Mouse (Mus musculus): ENCODE data around the gene Zfp109.
A peak's percentile ranks its signal among the peaks of the same experiment; 100 is the strongest.

Gene Zfp109

DNA sequence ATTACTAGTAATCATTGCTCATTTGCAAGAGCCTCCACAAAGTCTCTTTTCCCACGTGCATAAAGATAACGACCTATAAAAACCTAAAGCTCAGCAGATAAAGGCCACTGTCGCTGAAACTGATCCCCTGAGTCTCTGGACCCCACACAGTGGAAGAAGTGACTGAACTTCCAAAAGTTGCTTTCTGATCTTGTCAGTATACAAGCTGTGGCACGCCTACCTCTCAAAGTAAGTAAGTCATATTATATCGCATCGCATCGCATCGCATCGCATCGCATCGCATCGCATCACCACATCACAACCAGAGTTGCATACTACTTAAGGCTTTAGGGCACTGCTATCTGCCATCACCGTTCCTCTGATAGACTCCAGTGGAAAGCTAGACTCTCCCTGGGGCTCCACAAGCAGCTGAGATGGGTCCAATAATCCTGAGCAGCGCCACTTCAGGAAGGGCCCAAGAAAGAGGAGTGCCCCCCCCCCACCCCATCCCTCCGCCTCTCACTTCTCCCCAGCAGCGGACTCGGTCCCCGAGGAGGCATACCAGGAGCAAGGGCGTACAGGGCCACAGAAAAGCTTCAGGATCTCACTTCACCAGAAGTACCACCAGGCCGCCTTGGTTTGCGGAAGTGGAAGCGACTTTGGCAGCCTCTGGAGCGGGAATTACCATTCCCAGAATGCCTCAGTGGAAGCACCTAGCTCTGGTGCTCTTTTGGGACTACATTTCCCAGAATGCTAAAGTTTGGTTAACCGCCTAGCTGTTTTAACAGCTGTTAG lies 29.7 kb downstream of the Zfp109 start:
- DNase-seq (ENCODE audit: low spot score) = peak; percentile 75

GRCm38 (mm10) chr7:24196961-24197360 lies 40.4 kb downstream of the Zfp109 start:
- no peak for DNase-seq (ENCODE audit: low spot score)

- no peak for DNase-seq (ENCODE audit: low spot score)
Observed at GRCm38 (mm10) chr7:24193157-24193556, 44.2 kb downstream of the Zfp109 start.

- no peak for DNase-seq (ENCODE audit: low spot score)
Observed at GRCm38 (mm10) chr7:24191361-24191760, 46.0 kb downstream of the Zfp109 start.

- no peak for DNase-seq (ENCODE audit: low spot score)
Observed at GRCm38 (mm10) chr7:24189571-24189944, 47.8 kb downstream of the Zfp109 start.

DNA sequence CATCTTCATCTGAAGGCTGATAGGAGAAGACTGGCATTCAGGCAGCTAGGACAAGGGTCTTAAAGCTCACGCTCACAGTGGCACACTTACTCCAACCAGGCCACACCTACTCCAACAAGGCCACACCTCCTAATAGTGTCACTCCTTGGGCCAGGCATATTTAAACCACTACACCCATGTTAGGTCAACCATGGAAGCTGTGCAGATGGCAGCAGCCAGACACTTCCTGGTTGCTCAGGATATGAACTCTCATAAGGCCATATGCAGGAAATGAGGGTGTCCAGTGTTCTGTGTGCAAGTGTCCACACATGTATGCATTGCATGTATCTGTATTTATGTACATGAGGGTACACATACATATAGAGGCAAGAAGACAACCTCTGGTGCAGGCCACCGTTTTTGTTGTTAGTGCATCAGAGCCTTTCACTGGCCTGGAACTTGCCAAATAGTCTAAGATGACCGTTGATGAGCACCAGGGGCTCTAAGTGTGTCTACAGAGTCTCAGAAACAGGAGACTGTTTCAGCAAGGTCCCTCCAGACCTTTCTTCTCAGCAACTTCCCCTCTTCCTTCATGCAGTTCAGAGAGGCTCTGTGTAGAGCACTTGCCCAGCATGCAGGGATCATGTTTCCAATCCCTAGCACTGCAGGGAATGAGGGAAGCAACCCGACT lies 48.3 kb downstream of the Zfp109 start:
- no peak for DNase-seq (ENCODE audit: low spot score)

DNA sequence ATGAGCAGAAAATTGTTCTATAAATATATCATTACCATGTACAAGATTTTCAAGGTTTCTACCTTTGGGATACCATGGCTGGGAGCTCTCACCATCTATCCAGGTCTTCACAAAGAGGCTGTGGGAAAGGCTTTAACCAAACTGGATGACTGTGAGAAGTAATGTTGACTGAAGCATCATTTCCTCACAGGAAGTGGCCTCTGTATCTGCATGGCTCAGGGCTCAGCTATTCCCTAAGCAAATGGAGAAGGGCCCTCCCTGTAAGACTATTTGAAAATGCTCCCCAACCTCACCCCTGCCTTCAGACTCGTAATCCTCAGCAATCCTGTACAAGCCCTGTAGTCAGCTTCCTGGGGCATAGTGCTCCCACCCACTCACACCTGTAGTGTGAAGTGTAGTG lies 49.7 kb downstream of the Zfp109 start:
- no peak for DNase-seq (ENCODE audit: low spot score)

All from layer of hippocampus, adult 11-12 months (tissue).